Mouse (Mus musculus): ENCODE measurements around the gene Fadd. TPM values are rescaled to one million over a fixed set of nuclear protein-coding genes. Genes with fewer than 3 reads are reported as not detected.

Gene Fadd
- total and polyA plus RNA-seq, 3 experiments, result 7.2 to 11.6 TPM; not detected in 1

- DNase-seq (ENCODE audit: low read depth, low spot score), result no peak
- H3K4me3 ChIP-seq (ENCODE audit: control insufficient read depth in 1 of 2, insufficient read depth in 1 of 2, low read depth in 2 of 2, low read length in 2 of 2), result no peak overlapping the region
- no peaks in the 10 kb centered on the region for H3K79me2 ChIP-seq (ENCODE audit: control insufficient read depth, insufficient read depth, low read length, poor library complexity)
- H3K27me3 ChIP-seq (ENCODE audit: control insufficient read depth in 1 of 2, insufficient read depth in 2 of 2, low read length in 2 of 2), result no peaks in the 10 kb centered on the region
- H3K9ac ChIP-seq (ENCODE audit: control insufficient read depth, low read depth, low read length, poor library complexity, severe bottlenecking), result no peak overlapping the region
- no peaks in the 10 kb centered on the region for H3K36me3 ChIP-seq (ENCODE audit: control insufficient read depth in 1 of 2, insufficient read depth in 2 of 2, low read length in 2 of 2)
- no peak for TF ChIP-seq E2F4 (IDR thresholded peaks at IDR 0.05; ENCODE audit: borderline replicate concordance, low read depth, low read length)
- TF ChIP-seq TCF12 (IDR thresholded peaks at IDR 0.05; ENCODE audit: low read depth, low read length), result no peak
- TF ChIP-seq USF2 (IDR thresholded peaks at IDR 0.05; ENCODE audit: borderline replicate concordance in 1 of 2, insufficient read depth in 1 of 2, low read depth in 1 of 2, low read length in 2 of 2), result no peak
- TF ChIP-seq ELF1 (IDR thresholded peaks at IDR 0.05; ENCODE audit: low read depth, low read length), result no peak
- TF ChIP-seq GATA1 (IDR thresholded peaks at IDR 0.05; ENCODE audit: low read depth, low read length), result no peak
- no peak for TF ChIP-seq USF1 (IDR thresholded peaks at IDR 0.05; ENCODE audit: low read depth, low read length)
- TF ChIP-seq ZMIZ1 (IDR thresholded peaks at IDR 0.05; ENCODE audit: low read depth, low read length), result no peak
- no peak for TF ChIP-seq GABPA (IDR thresholded peaks at IDR 0.05; ENCODE audit: low read depth, low read length)
- TF ChIP-seq KAT2A (conservative IDR thresholded peaks at IDR 0.05; ENCODE audit: low read depth, low read length), result no peak
- TF ChIP-seq BHLHE40 (IDR thresholded peaks at IDR 0.05; ENCODE audit: borderline replicate concordance, low read depth, low read length), result no peak
- TF ChIP-seq ZKSCAN1 (IDR thresholded peaks at IDR 0.05; ENCODE audit: low read depth, low read length), result no peak
- no peak for TF ChIP-seq NELFE (IDR thresholded peaks at IDR 0.05; ENCODE audit: low read depth, low read length)
- no peak for TF ChIP-seq UBTF (IDR thresholded peaks at IDR 0.05; ENCODE audit: borderline replicate concordance, insufficient read depth, low read depth, low read length)
- no peak overlapping the region for H3K27ac ChIP-seq (ENCODE audit: control insufficient read depth, low read depth, low read length)
- H3K9me3 ChIP-seq (replicated peaks; ENCODE audit: insufficient read depth, low read length), result no peaks in the 10 kb centered on the region
- no peaks in the 10 kb centered on the region for H3K4me1 ChIP-seq (ENCODE audit: control insufficient read depth in 1 of 2, insufficient read depth in 2 of 2, low read length in 2 of 2)
Measured at GRCm38 (mm10) chr7:144566921-144567682, 15.2 kb downstream of the Fadd start.

DNA sequence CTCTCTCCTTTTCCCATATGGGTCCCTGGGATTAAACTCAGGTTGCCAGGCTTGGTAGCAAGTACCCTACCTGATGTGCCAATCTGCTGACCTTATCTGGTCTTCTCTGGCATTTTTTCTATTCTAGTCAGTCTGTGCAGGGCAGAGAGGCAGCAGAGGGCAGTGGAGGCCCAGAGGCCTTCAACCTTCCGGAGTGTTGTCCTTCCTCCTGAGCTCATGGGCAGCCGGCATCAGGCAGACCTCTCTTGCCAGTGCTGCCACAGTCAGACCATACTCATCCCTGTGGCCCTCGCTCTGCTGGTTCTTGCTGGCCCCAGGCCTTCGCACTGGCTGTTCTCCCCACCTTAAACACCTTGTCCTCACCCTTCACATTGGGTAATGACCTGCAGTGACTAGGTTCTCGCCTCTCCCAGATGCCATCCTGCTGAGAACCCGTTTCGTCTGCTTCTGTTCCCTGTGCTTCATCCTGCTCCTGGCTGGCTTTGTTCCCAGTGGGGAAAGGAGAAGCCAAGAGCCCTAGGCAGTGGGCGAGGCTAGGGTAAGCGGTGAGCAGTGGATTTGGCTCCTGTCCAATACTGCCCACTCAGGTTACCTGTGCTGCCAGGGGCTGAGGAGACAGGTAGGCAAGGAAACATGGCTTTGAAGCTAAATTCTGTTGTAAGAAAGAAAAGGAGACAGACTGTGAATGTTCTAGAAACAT is 18.7 kb downstream of the Fadd start:
- H3K79me2 ChIP-seq (ENCODE audit: control insufficient read depth, insufficient read depth, low read length, poor library complexity), result no peaks in the 10 kb centered on the region
- no peak overlapping the region for H3K4me3 ChIP-seq (ENCODE audit: control insufficient read depth in 1 of 2, insufficient read depth in 1 of 2, low read depth in 2 of 2, low read length in 2 of 2)

More for the DNA sequence above, 18.7 kb downstream of the Fadd start:
- TF ChIP-seq SMC3 (IDR thresholded peaks at IDR 0.05; ENCODE audit: low read depth, low read length), result no peak
- no peak for TF ChIP-seq POLR2AphosphoS2 (IDR thresholded peaks at IDR 0.05; ENCODE audit: low read length)
- TF ChIP-seq ZC3H11A (IDR thresholded peaks at IDR 0.05; ENCODE audit: low read depth, low read length), result no peak
- TF ChIP-seq KAT2A (conservative IDR thresholded peaks at IDR 0.05; ENCODE audit: low read depth, low read length), result no peak
- no peak for TF ChIP-seq BHLHE40 (IDR thresholded peaks at IDR 0.05; ENCODE audit: borderline replicate concordance, low read depth, low read length)
- no peak for TF ChIP-seq JUND (IDR thresholded peaks at IDR 0.05; ENCODE audit: low read depth, low read length)
- no peak for TF ChIP-seq MAX (IDR thresholded peaks at IDR 0.05; ENCODE audit: low read length)
- no peak for TF ChIP-seq RAD21 (IDR thresholded peaks at IDR 0.05; ENCODE audit: low read depth, low read length)
- TF ChIP-seq TBP (IDR thresholded peaks at IDR 0.05; ENCODE audit: low read depth, low read length), result no peak
- no peak for TF ChIP-seq GABPA (IDR thresholded peaks at IDR 0.05; ENCODE audit: low read depth, low read length)
- TF ChIP-seq ELF1 (IDR thresholded peaks at IDR 0.05; ENCODE audit: low read depth, low read length), result no peak
- no peak for TF ChIP-seq MYB (IDR thresholded peaks at IDR 0.05; ENCODE audit: low read depth, low read length)
- no peak for TF ChIP-seq USF1 (IDR thresholded peaks at IDR 0.05; ENCODE audit: low read depth, low read length)
- TF ChIP-seq MYC (IDR thresholded peaks at IDR 0.05; ENCODE audit: low read depth, low read length), result no peak
- TF ChIP-seq NRF1 (IDR thresholded peaks at IDR 0.05; ENCODE audit: insufficient read depth, low read depth, low read length, poor library complexity, severe bottlenecking), result no peak
- no peak for TF ChIP-seq USF2 (IDR thresholded peaks at IDR 0.05; ENCODE audit: borderline replicate concordance in 1 of 2, insufficient read depth in 1 of 2, low read depth in 1 of 2, low read length in 2 of 2)
- TF ChIP-seq MXI1 (IDR thresholded peaks at IDR 0.05; ENCODE audit: low read depth, low read length), result no peak
- TF ChIP-seq ETS1 (IDR thresholded peaks at IDR 0.05; ENCODE audit: low read depth, low read length), result no peak
- peaks cover 0 to 4% of the 10 kb centered on the region in 2 experiments; a peak in 1 of 4 replicates for H3K27me3 ChIP-seq (ENCODE audit: control insufficient read depth in 1 of 2, insufficient read depth in 2 of 2, low read length in 2 of 2)
- no peak overlapping the region for H3K9ac ChIP-seq (ENCODE audit: control insufficient read depth, low read depth, low read length, poor library complexity, severe bottlenecking)
- no peaks in the 10 kb centered on the region for H3K9me3 ChIP-seq (replicated peaks; ENCODE audit: insufficient read depth, low read length)
- no peak overlapping the region for H3K27ac ChIP-seq (ENCODE audit: control insufficient read depth, low read depth, low read length)
- H3K4me1 ChIP-seq (ENCODE audit: control insufficient read depth in 1 of 2, insufficient read depth in 2 of 2, low read length in 2 of 2), result no peaks in the 10 kb centered on the region
- no peaks in the 10 kb centered on the region for H3K36me3 ChIP-seq (ENCODE audit: control insufficient read depth in 1 of 2, insufficient read depth in 2 of 2, low read length in 2 of 2)
- DNase-seq (ENCODE audit: low read depth, low spot score), result no peak
